Mouse (Mus musculus): Measurements from ENCODE around the gene Nxpe5. TPM values are rescaled to one million over a fixed set of nuclear protein-coding genes. Genes with fewer than 3 reads are reported as not detected.

Gene Nxpe5
- polyA plus RNA-seq, 1 experiment: not detected

GRCm38 (mm10) chr5:138227367-138227766 is 1.7 kb downstream of the Nxpe5 start:
- TF ChIP-seq TCF3 (IDR thresholded peaks at IDR 0.05; ENCODE audit: insufficient read length, low read depth) (no peak), SRF (IDR thresholded peaks at IDR 0.05; ENCODE audit: control insufficient read depth, insufficient read length, low read depth) (no peak), POLR2A (IDR thresholded peaks at IDR 0.05; ENCODE audit: insufficient read length, low read depth) (no peak), MYOD1 (IDR thresholded peaks at IDR 0.05; ENCODE audit: control insufficient read depth in 1 of 3, insufficient read length in 2 of 3, low read depth in 2 of 3) (no peak)
- Histone ChIP-seq H3K27me3 (ENCODE audit: control insufficient read depth, insufficient read depth, insufficient read length) (no peaks in the 10 kb centered on the region), H3K36me3 (ENCODE audit: control insufficient read depth, insufficient read depth) (no peaks in the 10 kb centered on the region), H3K4me3 (no peak overlapping the region), H3K4me2 (ENCODE audit: low read depth) (no peak overlapping the region), H3K79me2 (ENCODE audit: control insufficient read depth, insufficient read depth) (no peaks in the 10 kb centered on the region), H3ac (ENCODE audit: control insufficient read depth, insufficient read length) (no peak overlapping the region)

- TF ChIP-seq POLR2AphosphoS2 (IDR thresholded peaks at IDR 0.05; ENCODE audit: insufficient read length, low read depth) (no peak), MYOG (IDR thresholded peaks at IDR 0.05; ENCODE audit: control insufficient read depth in 1 of 3, insufficient read depth in 1 of 3, insufficient read length in 2 of 3, low read depth in 2 of 3) (no peak), USF1 (IDR thresholded peaks at IDR 0.05; ENCODE audit: low read depth) (no peak), E2F4 (IDR thresholded peaks at IDR 0.05; ENCODE audit: insufficient read depth) (no peak), REST (IDR thresholded peaks at IDR 0.05; ENCODE audit: insufficient read depth, insufficient read length) (no peak), TCF12 (IDR thresholded peaks at IDR 0.05; ENCODE audit: insufficient read depth, poor library complexity, severe bottlenecking) (no peak), CEBPB (IDR thresholded peaks at IDR 0.05; ENCODE audit: insufficient read depth, poor library complexity, severe bottlenecking) (no peak), MYOD1 (IDR thresholded peaks at IDR 0.05; ENCODE audit: control insufficient read depth in 1 of 3, insufficient read length in 2 of 3, low read depth in 2 of 3) (no peak), MAX (IDR thresholded peaks at IDR 0.05; ENCODE audit: low read depth) (no peak), SRF (IDR thresholded peaks at IDR 0.05; ENCODE audit: control insufficient read depth, insufficient read length, low read depth) (no peak), POLR2A (IDR thresholded peaks at IDR 0.05; ENCODE audit: insufficient read length, low read depth) (no peak), TCF3 (IDR thresholded peaks at IDR 0.05; ENCODE audit: insufficient read length, low read depth) (no peak)
- no peaks in the 10 kb centered on the region for H3K79me2 ChIP-seq (ENCODE audit: control insufficient read depth, insufficient read depth)
- H3K4me3 ChIP-seq: no peak overlapping the region
- no peak overlapping the region for H3K4me2 ChIP-seq (ENCODE audit: low read depth)
- no peaks in the 10 kb centered on the region for H3K36me3 ChIP-seq (ENCODE audit: control insufficient read depth, insufficient read depth)
- no peaks in the 10 kb centered on the region for H3K27me3 ChIP-seq (ENCODE audit: control insufficient read depth, insufficient read depth, insufficient read length)
- no peak overlapping the region for H3ac ChIP-seq (ENCODE audit: control insufficient read depth, insufficient read length)
Measured at GRCm38 (mm10) chr5:138228026-138228425, 2.3 kb downstream of the Nxpe5 start.

DNA sequence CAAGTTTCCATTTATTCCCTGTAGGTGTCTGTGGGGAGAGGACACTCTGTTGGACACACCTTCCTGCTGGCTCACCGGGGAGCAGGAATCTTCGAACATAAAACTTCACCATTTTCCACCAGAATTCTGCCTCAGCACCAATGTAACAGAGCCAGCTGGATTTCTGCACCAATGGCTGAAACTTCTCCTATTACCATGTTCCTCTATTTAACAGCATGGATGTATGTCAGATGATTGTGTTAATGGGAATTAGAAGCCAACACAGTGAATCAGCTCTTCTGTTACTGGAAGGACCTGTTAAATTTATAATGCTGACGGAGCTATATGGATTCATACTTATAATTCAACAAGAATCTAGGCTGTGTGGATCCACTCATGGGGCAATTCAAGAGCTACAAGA is 3.8 kb downstream of the Nxpe5 start:
- no peaks in the 10 kb centered on the region for H3K27me3 ChIP-seq (ENCODE audit: control insufficient read depth, insufficient read depth, insufficient read length)

DNA sequence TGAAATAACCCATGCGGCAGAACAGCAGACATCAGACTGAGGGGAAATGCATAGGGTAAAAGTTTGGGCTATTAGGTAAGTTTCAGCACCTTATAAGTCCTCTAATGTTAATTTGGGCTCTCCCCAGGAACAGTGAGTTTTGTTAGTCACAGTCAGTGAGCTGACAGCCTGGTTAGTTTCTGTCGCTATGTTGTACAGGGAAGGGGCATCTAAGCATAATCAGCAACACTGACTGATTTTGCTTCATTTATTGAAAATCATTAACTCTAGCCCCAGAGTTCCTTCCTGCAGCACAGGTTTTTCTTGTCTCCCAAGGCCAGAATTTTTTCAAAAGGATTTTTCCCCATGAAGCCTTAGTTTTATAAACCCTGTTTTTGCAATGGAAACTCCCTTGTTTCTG is 8.1 kb downstream of the Nxpe5 start:
- H3K36me3 ChIP-seq (ENCODE audit: control insufficient read depth, insufficient read depth): no peaks in the 10 kb centered on the region
- H3K79me2 ChIP-seq (ENCODE audit: control insufficient read depth, insufficient read depth): no peaks in the 10 kb centered on the region
- H3K27me3 ChIP-seq (ENCODE audit: control insufficient read depth, insufficient read depth, insufficient read length): no peaks in the 10 kb centered on the region
- no peak overlapping the region for H3K4me3 ChIP-seq
- no peak overlapping the region for H3K4me2 ChIP-seq (ENCODE audit: low read depth)
- TF ChIP-seq POLR2AphosphoS2 (IDR thresholded peaks at IDR 0.05; ENCODE audit: insufficient read length, low read depth): no peak
- TF ChIP-seq MYOG (IDR thresholded peaks at IDR 0.05; ENCODE audit: control insufficient read depth in 1 of 3, insufficient read depth in 1 of 3, insufficient read length in 2 of 3, low read depth in 2 of 3): no peak
- no peak for TF ChIP-seq REST (IDR thresholded peaks at IDR 0.05; ENCODE audit: insufficient read depth, insufficient read length)
- no peak for TF ChIP-seq TCF3 (IDR thresholded peaks at IDR 0.05; ENCODE audit: insufficient read length, low read depth)
- no peak for TF ChIP-seq CEBPB (IDR thresholded peaks at IDR 0.05; ENCODE audit: insufficient read depth, poor library complexity, severe bottlenecking)
- TF ChIP-seq MYOD1 (IDR thresholded peaks at IDR 0.05; ENCODE audit: control insufficient read depth in 1 of 3, insufficient read length in 2 of 3, low read depth in 2 of 3): no peak
- TF ChIP-seq MAX (IDR thresholded peaks at IDR 0.05; ENCODE audit: low read depth): no peak
- no peak for TF ChIP-seq E2F4 (IDR thresholded peaks at IDR 0.05; ENCODE audit: insufficient read depth)
- no peak overlapping the region for H3ac ChIP-seq (ENCODE audit: control insufficient read depth, insufficient read length)

More for the DNA sequence above, 3.8 kb downstream of the Nxpe5 start:
- no peaks in the 10 kb centered on the region for H3K36me3 ChIP-seq (ENCODE audit: control insufficient read depth, insufficient read depth)
- H3ac ChIP-seq (ENCODE audit: control insufficient read depth, insufficient read length): no peak overlapping the region
- no peak overlapping the region for H3K4me3 ChIP-seq
- H3K4me2 ChIP-seq (ENCODE audit: low read depth): no peak overlapping the region
- TF ChIP-seq MYOD1 (IDR thresholded peaks at IDR 0.05; ENCODE audit: control insufficient read depth in 1 of 3, insufficient read length in 2 of 3, low read depth in 2 of 3) (no peak), TCF3 (IDR thresholded peaks at IDR 0.05; ENCODE audit: insufficient read length, low read depth) (no peak), POLR2AphosphoS2 (IDR thresholded peaks at IDR 0.05; ENCODE audit: insufficient read length, low read depth) (no peak), E2F4 (IDR thresholded peaks at IDR 0.05; ENCODE audit: insufficient read depth) (no peak), TCF12 (IDR thresholded peaks at IDR 0.05; ENCODE audit: insufficient read depth, poor library complexity, severe bottlenecking) (no peak), CEBPB (IDR thresholded peaks at IDR 0.05; ENCODE audit: insufficient read depth, poor library complexity, severe bottlenecking) (no peak), MAX (IDR thresholded peaks at IDR 0.05; ENCODE audit: low read depth) (no peak), MYOG (IDR thresholded peaks at IDR 0.05; ENCODE audit: control insufficient read depth in 1 of 3, insufficient read depth in 1 of 3, insufficient read length in 2 of 3, low read depth in 2 of 3) (no peak), SRF (IDR thresholded peaks at IDR 0.05; ENCODE audit: control insufficient read depth, insufficient read length, low read depth) (no peak), REST (IDR thresholded peaks at IDR 0.05; ENCODE audit: insufficient read depth, insufficient read length) (no peak), POLR2A (IDR thresholded peaks at IDR 0.05; ENCODE audit: insufficient read length, low read depth) (no peak), USF1 (IDR thresholded peaks at IDR 0.05; ENCODE audit: low read depth) (no peak)
- no peaks in the 10 kb centered on the region for H3K79me2 ChIP-seq (ENCODE audit: control insufficient read depth, insufficient read depth)

GRCm38 (mm10) chr5:138234224-138234623 is 8.5 kb downstream of the Nxpe5 start:
- TF ChIP-seq TCF12 (IDR thresholded peaks at IDR 0.05; ENCODE audit: insufficient read depth, poor library complexity, severe bottlenecking) (no peak), POLR2A (IDR thresholded peaks at IDR 0.05; ENCODE audit: insufficient read length, low read depth) (no peak), SRF (IDR thresholded peaks at IDR 0.05; ENCODE audit: control insufficient read depth, insufficient read length, low read depth) (no peak), MYOG (IDR thresholded peaks at IDR 0.05; ENCODE audit: control insufficient read depth in 1 of 3, insufficient read depth in 1 of 3, insufficient read length in 2 of 3, low read depth in 2 of 3) (no peak), MYOD1 (IDR thresholded peaks at IDR 0.05; ENCODE audit: control insufficient read depth in 1 of 3, insufficient read length in 2 of 3, low read depth in 2 of 3) (no peak), E2F4 (IDR thresholded peaks at IDR 0.05; ENCODE audit: insufficient read depth) (no peak), CEBPB (IDR thresholded peaks at IDR 0.05; ENCODE audit: insufficient read depth, poor library complexity, severe bottlenecking) (no peak), TCF3 (IDR thresholded peaks at IDR 0.05; ENCODE audit: insufficient read length, low read depth) (no peak), USF1 (IDR thresholded peaks at IDR 0.05; ENCODE audit: low read depth) (no peak), MAX (IDR thresholded peaks at IDR 0.05; ENCODE audit: low read depth) (no peak), POLR2AphosphoS2 (IDR thresholded peaks at IDR 0.05; ENCODE audit: insufficient read length, low read depth) (no peak), REST (IDR thresholded peaks at IDR 0.05; ENCODE audit: insufficient read depth, insufficient read length) (no peak)
- no peaks in the 10 kb centered on the region for H3K79me2 ChIP-seq (ENCODE audit: control insufficient read depth, insufficient read depth)
- no peak overlapping the region for H3K4me3 ChIP-seq
- no peaks in the 10 kb centered on the region for H3K27me3 ChIP-seq (ENCODE audit: control insufficient read depth, insufficient read depth, insufficient read length)
- H3K4me2 ChIP-seq (ENCODE audit: low read depth): no peak overlapping the region
- H3ac ChIP-seq (ENCODE audit: control insufficient read depth, insufficient read length): no peak overlapping the region
- no peaks in the 10 kb centered on the region for H3K36me3 ChIP-seq (ENCODE audit: control insufficient read depth, insufficient read depth)
